Mouse (Mus musculus): ENCODE data around the gene Rom1. TPM values are rescaled to one million over a fixed set of nuclear protein-coding genes. Genes with fewer than 3 reads are reported as not detected.

Gene Rom1
- total RNA-seq, 2 experiments from 2014 or later, result 6.5 to 7.1 TPM

Small RNAs within 50 kb of the gene (microRNA-seq; reads per million reads assigned to microRNA genes)
- gene Mir5136, result 0 to 0.70 reads per million in 2 experiments

Other genes with a start within 250 kb of the Rom1 start
- gene Slc3a2, start 206.0 kb downstream of the Rom1 start, total RNA-seq (2021), result 10 to 100 TPM; 36.6 to 56.3 TPM
- 10 to 100 TPM; 24.9 to 27.2 TPM for gene Wdr74, start 193.5 kb downstream of the Rom1 start, total RNA-seq (2021)
- gene 1700092M07Rik, start 188.6 kb downstream of the Rom1 start, total RNA-seq (2021), result not detected
- 10 to 100 TPM; 43.6 to 44.4 TPM for gene Stx5a, start 187.9 kb downstream of the Rom1 start, total RNA-seq (2021)
- 10 to 100 TPM; 61.7 to 67.6 TPM for gene Nxf1, start 172.3 kb downstream of the Rom1 start, total RNA-seq (2021)
- gene Tmem223, start 158.4 kb downstream of the Rom1 start, total RNA-seq (2021), result 100 to 1,000 TPM; 115 to 133 TPM
- gene Tmem179b, start 154.9 kb downstream of the Rom1 start, total RNA-seq (2021), result 10 to 100 TPM; 13.9 to 22.5 TPM
- 10 to 100 TPM in 1 of 2 experiments, 1 to 10 TPM in 1; 9.5 to 10.2 TPM for gene Taf6l, start 142.9 kb downstream of the Rom1 start, total RNA-seq (2021)
- 10 to 100 TPM; 72.7 to 76.0 TPM for gene Polr2g, start 130.8 kb downstream of the Rom1 start, total RNA-seq (2021)
- 1 to 10 TPM; 2.2 to 3.0 TPM for gene Zbtb3, start 126.8 kb downstream of the Rom1 start, total RNA-seq (2021)
- gene Ttc9c, start 110.0 kb downstream of the Rom1 start, total RNA-seq (2021), result 10 to 100 TPM; 14.2 to 17.6 TPM
- gene Hnrnpul2, start 109.3 kb downstream of the Rom1 start, total RNA-seq (2021), result 10 to 100 TPM; 51.0 to 56.3 TPM
- not detected for gene AC129217.1, start 99.6 kb downstream of the Rom1 start, total RNA-seq (2021)
- gene Bscl2, start 91.9 kb downstream of the Rom1 start, total RNA-seq (2021), result 10 to 100 TPM; 25.8 to 34.7 TPM
- not detected for gene Gng3, start 90.2 kb downstream of the Rom1 start, total RNA-seq (2021)
- 1 to 10 TPM; 4.2 to 5.1 TPM for gene Lrrn4cl, start 78.6 kb downstream of the Rom1 start, total RNA-seq (2021)
- gene Ubxn1, start 57.9 kb downstream of the Rom1 start, total RNA-seq (2021), result 100 to 1,000 TPM; 123 to 126 TPM
- gene Uqcc3, start 48.4 kb downstream of the Rom1 start, total RNA-seq (2021), result 10 to 100 TPM; 50.4 to 58.1 TPM
- gene Lbhd1, start 45.6 kb downstream of the Rom1 start, total RNA-seq (2021), result 1 to 10 TPM; 2.0 to 9.8 TPM
- gene Gm49403, start 45.4 kb downstream of the Rom1 start, total RNA-seq (2021), result not detected
- gene 1810009A15Rik, start 40.5 kb downstream of the Rom1 start, total RNA-seq (2021), result 10 to 100 TPM; 16.6 to 23.0 TPM
- gene Gm49416, start 40.4 kb downstream of the Rom1 start, total RNA-seq (2021), result 1 to 10 TPM in 1 of 2 experiments, not detected in 1; 6.4 TPM
- 10 to 100 TPM; 14.5 to 17.1 TPM for gene Ints5, start 36.4 kb downstream of the Rom1 start, total RNA-seq (2021)
- gene Ganab, start 31.3 kb downstream of the Rom1 start, total RNA-seq (2021), result 10 to 100 TPM; 69.3 to 74.5 TPM
- gene B3gat3, start 9.0 kb downstream of the Rom1 start, total RNA-seq (2021), result 10 to 100 TPM; 38.7 to 41.8 TPM
- gene Eml3, start 196 bp upstream of the Rom1 start, total RNA-seq (2021), result 10 to 100 TPM; 16.7 to 18.7 TPM
- gene Mta2, start 12.5 kb upstream of the Rom1 start, total RNA-seq (2021), result 10 to 100 TPM; 54.4 to 59.5 TPM
- gene Tut1, start 24.5 kb upstream of the Rom1 start, total RNA-seq (2021), result 10 to 100 TPM in 1 of 2 experiments, 1 to 10 TPM in 1; 8.5 to 10.4 TPM
- 100 to 1,000 TPM; 283 to 289 TPM for gene Eef1g, start 37.7 kb upstream of the Rom1 start, total RNA-seq (2021)
- gene Ahnak, start 59.9 kb upstream of the Rom1 start, total RNA-seq (2021), result 100 to 1,000 TPM; 348 to 380 TPM
- 1 to 10 TPM in 1 of 2 experiments, not detected in 1; 4.2 TPM for gene Scgb1a1, start 158.6 kb upstream of the Rom1 start, total RNA-seq (2021)
- 10 to 100 TPM; 18.5 to 18.6 TPM for gene Asrgl1, start 206.3 kb upstream of the Rom1 start, total RNA-seq (2021)